Mouse (Mus musculus) midbrain, embryonic 14.5 days (tissue): ENCODE measurements around the gene Cse1l. TPM values are rescaled to one million over a fixed set of nuclear protein-coding genes. Genes with fewer than 3 reads are reported as not detected.
A peak's percentile ranks its signal among the peaks of the same experiment; 100 is the strongest.

Source experiments
- ATAC-seq: fragments of 200-750 bp; cut with Nextera tagmentation; 2 replicates; pipeline ENCODE4 v1.8.0; 2017; ENCODE audit warnings: moderate number of reproducible peaks, moderate library complexity; ENCODE audit not compliant: low FRiP score, low TSS enrichment
- DNase-seq: peaks from one replicate; pipeline ENCODE4 v3.0.0-alpha.2; 2015
- H3K27ac ChIP-seq: fragments of 300-500 bp; sonication (generic); replicated peaks from 2 replicates; pipeline ENCODE4 v1.5.1; 2014; ENCODE audit warnings: mild to moderate bottlenecking, low read depth, low read length, moderate library complexity
- H3K27me3 ChIP-seq: fragments of 300-500 bp; sonication (generic); 2 replicates; pipeline ENCODE4 v1.6.1; 2014; ENCODE audit warnings: low read length, control low read depth, mixed read lengths; ENCODE audit not compliant: control insufficient read depth, insufficient read depth
- H3K36me3 ChIP-seq: fragments of 300-500 bp; sonication (generic); 2 replicates; pipeline ENCODE4 v1.6.1; 2014; ENCODE audit warnings: low read length, control low read depth; ENCODE audit not compliant: control insufficient read depth, insufficient read depth
- H3K4me1 ChIP-seq: fragments of 300-500 bp; sonication (generic); 2 replicates; pipeline ENCODE4 v1.6.1; 2014; ENCODE audit warnings: mild to moderate bottlenecking, antibody characterized with exemption, low read length, control low read depth; ENCODE audit not compliant: control insufficient read depth, insufficient read depth
- H3K4me2 ChIP-seq: fragments of 300-500 bp; sonication (generic); 2 replicates; pipeline ENCODE4 v1.6.1; 2014; ENCODE audit warnings: mild to moderate bottlenecking, low read length, moderate library complexity
- H3K4me3 ChIP-seq: fragments of 300-500 bp; sonication (generic); replicated peaks from 2 replicates; pipeline ENCODE4 v1.5.1; 2014; ENCODE audit warnings: low read depth, low read length
- H3K9ac ChIP-seq: fragments of 300-500 bp; sonication (generic); replicated peaks from 2 replicates; pipeline ENCODE4 v1.6.1; 2014; ENCODE audit warnings: mild to moderate bottlenecking, low read length, moderate library complexity
- H3K9me3 ChIP-seq: fragments of 300-500 bp; sonication (generic); 2 replicates; pipeline ENCODE4 v1.6.1; 2016; ENCODE audit warnings: low read length, control low read depth, mixed read lengths; ENCODE audit not compliant: control insufficient read depth
- WGBS: fragments of 180-500 bp; shearing (Covaris S2); extraction: QIAGEN DNeasy Blood & Tissue Kit; methylation state at CpG from one replicate; pipeline ENCODE4 v1.1.7; 2014; 5-methylcytosine and 5-hydroxymethylcytosine counted together
- polyA plus RNA-seq: library from polyadenylated mRNA; unstranded; fragments of >200 nt; fragmentation: Nextera tagmentation; extraction: Ambion mirVana; gene quantifications from 2 replicates; pipeline ENCODE4 v1.2.1, GENCODE M21; 2014

Gene Cse1l
- polyA plus RNA-seq, 1 experiment from 2014 or later: 128 TPM

GRCm38 (mm10) chr2:166910536-166910935 is 4.7 kb downstream of the Cse1l start:
- no peak for ATAC-seq
- DNase-seq: no peak
- Histone ChIP-seq H3K4me2 (no peak overlapping the region), H3K4me3 (no peak overlapping the region), H3K9ac (no peak overlapping the region), H3K27me3 (no peaks in the 10 kb centered on the region), H3K4me1 (peaks cover 11% of the 10 kb centered on the region), H3K9me3 (no peaks in the 10 kb centered on the region), H3K27ac (no peak overlapping the region), H3K36me3 (peaks cover 2% of the 10 kb centered on the region; the same call in 1 of the 2 replicates)
- 93% methylated on average over 8 of the region's 8 CpGs for WGBS

GRCm38 (mm10) chr2:166923971-166924370 is 18.1 kb downstream of the Cse1l start:
- Histone ChIP-seq H3K36me3 (peaks cover 80% of the 10 kb centered on the region), H3K4me2 (no peak overlapping the region), H3K9me3 (no peaks in the 10 kb centered on the region), H3K9ac (no peak overlapping the region), H3K4me1 (no peaks in the 10 kb centered on the region), H3K4me3 (no peak overlapping the region), H3K27me3 (no peaks in the 10 kb centered on the region), H3K27ac (no peak overlapping the region)
- WGBS: 88% methylated on average over 2 of the region's 2 CpGs
- DNase-seq (no peak), ATAC-seq (no peak)

GRCm38 (mm10) chr2:166933943-166934342 is 28.1 kb downstream of the Cse1l start:
- Histone ChIP-seq H3K4me1 (no peaks in the 10 kb centered on the region), H3K9me3 (no peaks in the 10 kb centered on the region), H3K4me3 (no peak overlapping the region), H3K4me2 (no peak overlapping the region), H3K9ac (no peak overlapping the region), H3K27ac (no peak overlapping the region), H3K36me3 (peaks cover 81% of the 10 kb centered on the region), H3K27me3 (no peaks in the 10 kb centered on the region)
- ATAC-seq (no peak), DNase-seq (no peak)
- 95% methylated on average over 6 of the region's 6 CpGs for WGBS

- Histone ChIP-seq H3K36me3 (peaks cover 80% of the 10 kb centered on the region), H3K4me2 (no peak overlapping the region), H3K27me3 (no peaks in the 10 kb centered on the region), H3K27ac (no peak overlapping the region), H3K9me3 (no peaks in the 10 kb centered on the region), H3K9ac (no peak overlapping the region), H3K4me3 (no peak overlapping the region), H3K4me1 (no peaks in the 10 kb centered on the region)
- 62% methylated on average over 5 of the region's 5 CpGs for WGBS
- ATAC-seq (no peak), DNase-seq (no peak)
Measured at GRCm38 (mm10) chr2:166934416-166934815, 28.6 kb downstream of the Cse1l start.

GRCm38 (mm10) chr2:166935582-166935981 is 29.7 kb downstream of the Cse1l start:
- Histone ChIP-seq H3K4me1 (no peaks in the 10 kb centered on the region), H3K9me3 (no peaks in the 10 kb centered on the region), H3K4me2 (no peak overlapping the region), H3K36me3 (peaks cover 78% of the 10 kb centered on the region), H3K27me3 (no peaks in the 10 kb centered on the region), H3K4me3 (no peak overlapping the region), H3K9ac (no peak overlapping the region), H3K27ac (no peak overlapping the region)
- DNase-seq (no peak), ATAC-seq (no peak)
- WGBS: 96% methylated on average over 7 of the region's 7 CpGs

- Histone ChIP-seq H3K4me2 (no peak overlapping the region), H3K27ac (no peak overlapping the region), H3K9me3 (no peaks in the 10 kb centered on the region), H3K27me3 (no peaks in the 10 kb centered on the region), H3K4me1 (no peaks in the 10 kb centered on the region), H3K36me3 (peaks cover 78% of the 10 kb centered on the region), H3K4me3 (no peak overlapping the region), H3K9ac (no peak overlapping the region)
- WGBS: 92% methylated on average over 2 of the region's 2 CpGs
- ATAC-seq (no peak), DNase-seq (no peak)
Measured at GRCm38 (mm10) chr2:166936166-166936565, 30.3 kb downstream of the Cse1l start.

- DNase-seq: no peak
- no peaks in the 10 kb centered on the region for H3K4me1 ChIP-seq
- peaks cover 89% of the 10 kb centered on the region for H3K36me3 ChIP-seq
- 90% methylated on average over 2 of the region's 2 CpGs for WGBS
- no peaks in the 10 kb centered on the region for H3K9me3 ChIP-seq
- H3K27ac ChIP-seq: no peak overlapping the region
- H3K9ac ChIP-seq: no peak overlapping the region
- ATAC-seq: no peak
- H3K4me3 ChIP-seq: no peak overlapping the region
- no peaks in the 10 kb centered on the region for H3K27me3 ChIP-seq
- H3K4me2 ChIP-seq: no peak overlapping the region
Measured at GRCm38 (mm10) chr2:166943146-166943545, 37.3 kb downstream of the Cse1l start.

GRCm38 (mm10) chr2:166944346-166944745 is 38.5 kb downstream of the Cse1l start:
- Histone ChIP-seq H3K9ac (no peak overlapping the region), H3K4me1 (no peaks in the 10 kb centered on the region), H3K27ac (no peak overlapping the region), H3K9me3 (no peaks in the 10 kb centered on the region), H3K4me2 (no peak overlapping the region), H3K4me3 (no peak overlapping the region), H3K36me3 (peaks cover 92% of the 10 kb centered on the region), H3K27me3 (no peaks in the 10 kb centered on the region)
- DNase-seq: no peak
- WGBS: 90% methylated on average over 1 of the region's 1 CpGs
- ATAC-seq: no peak

GRCm38 (mm10) chr2:166945456-166945855 is 39.6 kb downstream of the Cse1l start:
- H3K36me3 ChIP-seq: peaks cover 96% of the 10 kb centered on the region
- WGBS: 64% methylated on average over 4 of the region's 4 CpGs
- no peak overlapping the region for H3K9ac ChIP-seq
- DNase-seq: peak; percentile 42
- no peaks in the 10 kb centered on the region for H3K9me3 ChIP-seq
- no peaks in the 10 kb centered on the region for H3K27me3 ChIP-seq
- no peak for ATAC-seq
- H3K4me3 ChIP-seq: no peak overlapping the region
- H3K4me1 ChIP-seq: no peaks in the 10 kb centered on the region
- no peak overlapping the region for H3K27ac ChIP-seq
- H3K4me2 ChIP-seq: no peak overlapping the region
